Mouse (Mus musculus): ENCODE results near the gene Pced1b. TPM values are rescaled to one million over a fixed set of nuclear protein-coding genes. Genes with fewer than 3 reads are reported as not detected.
"Not testable (repeated sequence)": the region's sequence is repeated elsewhere in the genome, so short reads cannot be mapped to it uniquely, and the experiment has no call there.

The Pced1b gene
- polyA plus RNA-seq, 1 experiment from 2014 or later = 3.2 TPM

DNA sequence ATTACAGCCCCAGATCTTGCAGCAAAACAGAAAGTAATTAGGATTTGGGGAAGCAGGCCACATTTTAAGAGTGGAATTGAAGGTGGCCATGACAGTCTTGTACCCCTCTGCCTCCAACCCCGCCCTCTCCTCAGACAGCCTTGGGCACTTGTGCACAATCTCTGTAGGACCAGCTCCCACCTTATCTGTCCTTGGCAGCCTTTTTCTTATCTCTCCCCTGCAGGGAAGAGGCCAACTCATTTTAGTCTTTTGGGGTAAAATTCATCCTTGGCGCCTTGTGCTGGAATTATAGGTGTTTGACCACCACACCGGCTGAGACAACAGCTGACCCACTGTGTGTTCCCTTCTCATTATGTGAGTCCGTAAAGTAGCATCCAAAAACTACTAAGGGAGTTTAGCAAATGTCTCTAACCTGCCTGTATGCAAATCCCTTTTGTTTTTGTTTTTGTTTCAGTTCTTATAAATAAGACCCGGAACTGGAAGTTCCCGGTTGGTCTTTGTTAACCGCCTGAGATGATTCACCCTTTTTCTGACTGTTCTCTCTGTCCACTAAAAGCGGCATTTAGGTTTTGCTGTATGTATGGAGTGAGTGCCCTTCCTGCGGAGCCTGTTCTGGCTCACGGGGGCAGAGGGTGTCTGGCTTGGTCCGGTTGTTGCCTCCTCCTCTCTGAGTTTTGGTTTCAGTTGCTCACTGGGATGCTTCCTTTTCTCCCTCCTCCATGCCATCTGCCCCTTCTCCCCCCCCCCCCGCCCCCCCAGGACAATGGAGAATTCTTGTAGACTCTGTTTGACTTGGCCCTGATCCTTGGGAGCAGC lies 132.8 kb downstream of the Pced1b start:
- WGBS = 69% methylated on average over 11 of the region's 12 CpGs
- H3K27ac ChIP-seq (replicated peaks) = no peak overlapping the region

DNA sequence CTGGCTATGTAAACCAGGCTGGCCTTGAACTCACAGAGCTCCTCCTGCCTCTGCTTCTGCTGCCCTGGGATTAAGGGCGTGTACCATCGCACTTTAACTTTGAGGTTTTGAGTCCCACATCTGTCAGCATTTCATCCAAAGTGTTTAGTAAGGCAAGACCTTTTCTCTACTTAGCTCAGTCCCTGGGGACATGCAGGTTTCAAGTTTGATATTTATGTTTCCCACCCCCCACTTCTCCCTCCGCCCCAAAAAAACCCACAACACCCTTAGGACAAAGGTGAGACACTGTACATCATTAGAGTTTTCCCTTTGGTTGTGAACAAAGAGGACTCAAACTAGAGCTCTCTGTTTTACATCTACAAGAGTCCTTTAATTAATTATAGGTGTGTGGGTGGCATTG lies 135.7 kb downstream of the Pced1b start:
- Histone ChIP-seq H3K9me3 (no peaks in the 10 kb centered on the region), H3K4me3 (no peak overlapping the region), H3K27ac (replicated peaks) (no peak overlapping the region), H3K27me3 (peaks cover under 1% of the 10 kb centered on the region; the same call in 1 of the 2 replicates), H3K4me1 (no peaks in the 10 kb centered on the region), H3K9ac (replicated peaks) (no peak overlapping the region), H3K4me2 (replicated peaks) (no peak overlapping the region), H3K36me3 (no peaks in the 10 kb centered on the region)
- 90% methylated on average over 3 of the region's 3 CpGs for WGBS
- no peak for ATAC-seq (ENCODE audit: low FRiP score, low read depth)

More for the DNA sequence above, 132.8 kb downstream of the Pced1b start:
- Histone ChIP-seq H3K4me3 (no peak overlapping the region), H3K4me2 (replicated peaks) (no peak overlapping the region), H3K9me3 (no peaks in the 10 kb centered on the region), H3K27me3 (peaks cover 16% of the 10 kb centered on the region), H3K36me3 (no peaks in the 10 kb centered on the region), H3K9ac (replicated peaks) (no peak overlapping the region), H3K4me1 (no peaks in the 10 kb centered on the region; the same call in 1 of the 2 replicates)
- no peak for ATAC-seq (ENCODE audit: low FRiP score, low read depth)

DNA sequence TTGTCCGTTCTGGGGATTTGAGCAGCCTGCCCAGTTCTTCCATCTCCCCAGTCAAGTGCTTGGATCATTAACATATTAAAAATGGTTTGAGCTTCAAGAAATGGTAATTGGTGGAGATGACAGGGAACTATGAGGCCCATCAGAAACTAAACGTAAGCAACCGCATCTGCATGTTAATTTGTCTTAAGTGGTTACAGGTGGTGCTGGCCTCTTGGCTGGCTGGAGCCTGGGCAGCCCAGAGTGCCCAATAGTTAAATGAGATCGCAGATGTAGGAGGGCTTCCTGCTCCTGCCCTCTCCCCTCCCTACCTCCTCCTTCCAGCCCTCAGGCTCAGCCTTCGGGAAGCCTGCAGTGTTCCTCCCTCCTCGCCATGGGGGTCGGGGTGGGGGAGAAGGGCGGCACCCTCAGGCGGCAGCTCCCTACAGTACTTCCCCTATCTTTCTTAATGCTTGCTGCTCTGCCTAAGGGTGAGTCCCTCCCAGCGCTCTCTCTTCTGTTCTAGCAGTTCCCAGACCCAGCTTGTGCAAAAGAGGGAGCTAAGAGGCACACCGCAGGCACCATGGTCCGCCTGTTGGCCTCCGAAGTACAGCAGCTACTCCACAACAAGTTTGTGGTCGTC lies 136.7 kb downstream of the Pced1b start:
- no peaks in the 10 kb centered on the region for H3K9me3 ChIP-seq
- H3K4me3 ChIP-seq = no peak overlapping the region
- no peak overlapping the region for H3K27ac ChIP-seq (replicated peaks)
- H3K27me3 ChIP-seq = no peaks in the 10 kb centered on the region
- no peak overlapping the region for H3K4me2 ChIP-seq (replicated peaks)
- no peak overlapping the region for H3K9ac ChIP-seq (replicated peaks)
- WGBS = 78% methylated on average over 14 of the region's 14 CpGs
- no peak for ATAC-seq (ENCODE audit: low FRiP score, low read depth)
- H3K4me1 ChIP-seq = no peaks in the 10 kb centered on the region
- no peaks in the 10 kb centered on the region for H3K36me3 ChIP-seq

DNA sequence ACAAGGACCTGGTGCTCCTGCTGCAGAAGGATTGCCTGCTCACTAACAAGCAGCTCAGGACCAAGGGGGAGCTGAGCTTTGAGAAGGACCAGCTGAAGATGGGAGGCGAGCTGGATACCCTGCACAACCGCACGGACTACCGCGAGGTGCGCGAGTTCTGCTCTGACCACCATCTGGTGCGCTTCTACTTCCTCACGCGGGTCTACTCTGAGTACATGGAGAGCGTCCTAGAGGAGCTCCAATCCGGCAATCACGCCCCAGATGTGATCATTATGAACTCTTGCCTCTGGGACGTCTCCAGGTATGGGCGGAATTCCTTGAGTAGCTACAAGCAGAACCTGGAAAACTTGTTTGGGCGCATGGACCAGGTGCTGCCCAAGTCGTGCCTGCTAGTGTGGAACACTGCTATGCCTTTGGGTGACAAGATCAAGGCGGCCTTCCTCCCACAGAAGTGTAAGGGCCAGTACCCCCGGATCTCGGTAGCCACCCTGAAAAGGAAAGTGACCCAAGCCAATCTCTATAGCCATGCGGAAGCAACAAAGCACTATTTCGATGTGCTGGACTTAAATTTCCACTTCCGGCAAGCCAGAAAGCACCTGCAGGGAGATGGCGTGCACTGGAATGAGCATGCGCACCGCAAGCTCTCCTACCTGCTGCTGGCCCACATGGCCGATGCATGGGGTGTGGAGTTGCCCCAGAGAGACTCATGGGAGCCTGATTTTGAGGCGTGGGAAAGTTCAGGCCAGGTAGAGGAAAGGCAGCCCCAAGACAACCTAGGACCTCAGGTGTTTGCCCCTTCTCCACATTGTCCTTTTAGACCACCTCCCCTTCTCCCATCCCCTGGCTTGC lies 137.5 kb downstream of the Pced1b start:
- no peak overlapping the region for H3K4me2 ChIP-seq (replicated peaks)
- no peaks in the 10 kb centered on the region for H3K9me3 ChIP-seq
- H3K27me3 ChIP-seq = no peaks in the 10 kb centered on the region
- no peak overlapping the region for H3K4me3 ChIP-seq
- H3K36me3 ChIP-seq = no peaks in the 10 kb centered on the region
- no peak overlapping the region for H3K9ac ChIP-seq (replicated peaks)
- WGBS = 96% methylated on average over 28 of the region's 28 CpGs
- ATAC-seq (ENCODE audit: low FRiP score, low read depth) = no peak
- no peak overlapping the region for H3K27ac ChIP-seq (replicated peaks)
- no peaks in the 10 kb centered on the region for H3K4me1 ChIP-seq

DNA sequence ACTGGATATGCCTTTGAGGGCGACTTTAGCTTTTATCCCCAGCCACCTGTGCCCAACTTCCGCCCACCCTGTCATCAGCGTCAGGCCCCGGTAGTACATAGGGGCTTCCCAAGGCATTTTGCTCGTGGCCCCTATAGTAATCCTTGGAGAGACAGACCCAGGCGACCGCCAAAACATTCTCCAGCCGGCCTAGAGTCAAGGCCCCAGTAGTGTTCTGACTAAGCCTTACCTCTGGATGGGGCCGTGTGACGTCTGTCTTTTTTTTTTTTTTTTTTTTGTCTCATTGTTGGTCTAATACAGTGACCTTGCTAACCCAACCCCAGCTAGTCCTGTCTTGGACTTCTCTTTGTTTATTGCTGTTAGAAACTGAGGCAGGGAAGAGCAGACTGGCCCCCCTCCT lies 138.3 kb downstream of the Pced1b start:
- not testable (repeated sequence) for H3K36me3 ChIP-seq; H3K27me3 ChIP-seq; ATAC-seq (ENCODE audit: low FRiP score, low read depth); H3K27ac ChIP-seq (replicated peaks); H3K9me3 ChIP-seq; H3K9ac ChIP-seq (replicated peaks); H3K4me2 ChIP-seq (replicated peaks); H3K4me3 ChIP-seq; H3K4me1 ChIP-seq
- WGBS = 89% methylated on average over 10 of the region's 10 CpGs

DNA sequence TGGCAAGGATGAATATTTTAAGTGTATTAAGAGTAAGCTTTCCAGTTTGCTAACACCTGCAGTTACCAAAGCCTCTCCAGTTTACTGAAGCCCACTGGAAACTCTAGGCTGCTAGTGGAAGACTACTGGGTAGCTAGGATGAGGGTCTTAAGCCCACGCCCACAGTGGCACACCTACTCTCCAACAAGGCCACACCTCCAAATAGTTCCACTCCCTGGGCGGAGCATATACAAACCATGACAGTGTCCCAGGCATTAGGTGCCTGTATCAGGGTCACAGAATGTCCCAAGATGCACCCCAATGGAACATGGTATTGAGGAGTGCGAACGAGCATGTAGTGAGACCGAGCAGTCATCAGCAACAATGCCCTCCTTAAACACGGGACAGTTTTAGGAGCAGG lies 140.9 kb downstream of the Pced1b start:
- H3K27me3 ChIP-seq = no peaks in the 10 kb centered on the region
- no peak overlapping the region for H3K4me3 ChIP-seq
- 96% methylated on average over 6 of the region's 6 CpGs for WGBS
- no peak overlapping the region for H3K4me2 ChIP-seq (replicated peaks)
- no peaks in the 10 kb centered on the region for H3K36me3 ChIP-seq
- no peak overlapping the region for H3K9ac ChIP-seq (replicated peaks)
- no peak for ATAC-seq (ENCODE audit: low FRiP score, low read depth)
- no peak overlapping the region for H3K27ac ChIP-seq (replicated peaks)
- no peaks in the 10 kb centered on the region for H3K4me1 ChIP-seq
- H3K9me3 ChIP-seq = no peaks in the 10 kb centered on the region

DNA sequence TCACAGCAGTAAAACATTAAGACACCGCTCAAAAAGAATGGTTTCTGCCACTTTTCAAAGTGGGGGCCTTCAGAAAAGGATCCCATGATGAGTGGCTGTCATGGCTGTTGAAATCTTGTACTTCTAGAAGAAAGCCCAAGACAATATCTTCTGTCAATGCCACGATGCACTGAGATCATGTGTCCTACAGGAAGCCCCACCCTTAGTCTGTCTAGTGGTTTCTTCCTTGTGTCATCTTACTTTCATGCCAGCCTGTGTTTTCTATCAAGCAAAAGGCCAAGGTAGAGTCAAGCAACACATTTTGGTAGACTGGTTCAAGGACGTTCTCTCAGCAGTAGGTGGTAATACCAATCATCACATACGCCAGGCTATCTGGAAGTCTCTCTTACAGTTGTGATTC lies 142.7 kb downstream of the Pced1b start:
- no peak for ATAC-seq (ENCODE audit: low FRiP score, low read depth)
- Histone ChIP-seq H3K4me2 (replicated peaks) (no peak overlapping the region), H3K36me3 (no peaks in the 10 kb centered on the region), H3K27me3 (no peaks in the 10 kb centered on the region), H3K27ac (replicated peaks) (no peak overlapping the region), H3K4me1 (0 out of 2 replicates have a peak, but pooled peaks cover 4% of the 10 kb centered on the region), H3K9me3 (no peaks in the 10 kb centered on the region), H3K9ac (replicated peaks) (no peak overlapping the region), H3K4me3 (no peak overlapping the region)
- 91% methylated on average over 4 of the region's 4 CpGs for WGBS

DNA sequence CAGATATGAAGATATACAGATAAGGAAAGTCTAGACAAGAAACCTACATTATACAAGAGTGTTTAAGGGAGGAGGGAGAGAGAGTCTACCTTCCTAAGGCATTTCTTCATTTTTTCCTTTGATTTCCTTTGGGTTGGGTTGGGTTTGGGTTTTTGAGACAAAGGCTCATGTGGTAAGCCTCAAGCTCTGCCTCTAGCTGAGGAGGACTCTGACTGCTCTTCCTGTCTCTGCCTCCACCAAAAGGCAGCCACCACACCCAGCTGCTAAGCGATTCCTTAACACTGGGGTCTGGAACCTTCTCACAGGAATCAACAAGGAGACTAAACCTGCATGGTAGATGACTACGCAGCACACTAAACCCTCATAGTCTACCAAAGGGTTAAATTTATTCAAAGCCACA lies 143.9 kb downstream of the Pced1b start:
- Histone ChIP-seq H3K4me2 (replicated peaks) (no peak overlapping the region), H3K36me3 (no peaks in the 10 kb centered on the region), H3K4me1 (0 out of 2 replicates have a peak, but pooled peaks cover 4% of the 10 kb centered on the region), H3K9me3 (no peaks in the 10 kb centered on the region), H3K4me3 (no peak overlapping the region), H3K27ac (replicated peaks) (no peak overlapping the region), H3K9ac (replicated peaks) (no peak overlapping the region), H3K27me3 (no peaks in the 10 kb centered on the region)
- 93% methylated on average over 2 of the region's 2 CpGs for WGBS
- no peak for ATAC-seq (ENCODE audit: low FRiP score, low read depth)

DNA sequence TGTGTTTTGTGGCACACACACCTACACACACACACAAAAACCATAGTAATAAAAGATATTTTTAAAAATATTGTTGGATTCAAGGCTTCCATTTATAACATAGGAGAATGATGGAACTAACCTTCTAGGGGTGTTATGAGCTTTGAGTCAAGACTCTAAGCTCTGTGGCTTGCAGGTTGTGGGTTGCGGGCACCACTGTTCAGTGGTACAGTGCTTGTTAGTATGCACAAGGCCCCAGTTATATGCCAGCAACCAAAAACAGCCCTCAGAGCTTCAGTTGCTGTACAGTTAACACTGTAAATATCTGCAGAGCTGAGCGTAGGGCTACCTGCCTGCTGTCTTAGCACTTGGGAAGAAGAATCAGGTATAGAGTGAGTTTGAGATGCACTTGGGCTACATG lies 144.5 kb downstream of the Pced1b start:
- Histone ChIP-seq H3K9me3 (no peaks in the 10 kb centered on the region), H3K4me2 (replicated peaks) (no peak overlapping the region), H3K36me3 (no peaks in the 10 kb centered on the region), H3K4me3 (no peak overlapping the region), H3K27ac (replicated peaks) (no peak overlapping the region), H3K27me3 (no peaks in the 10 kb centered on the region), H3K4me1 (0 out of 2 replicates have a peak, but pooled peaks cover 4% of the 10 kb centered on the region), H3K9ac (replicated peaks) (no peak overlapping the region)
- no peak for ATAC-seq (ENCODE audit: low FRiP score, low read depth)
- 97% methylated on average over 2 of the region's 2 CpGs for WGBS

DNA sequence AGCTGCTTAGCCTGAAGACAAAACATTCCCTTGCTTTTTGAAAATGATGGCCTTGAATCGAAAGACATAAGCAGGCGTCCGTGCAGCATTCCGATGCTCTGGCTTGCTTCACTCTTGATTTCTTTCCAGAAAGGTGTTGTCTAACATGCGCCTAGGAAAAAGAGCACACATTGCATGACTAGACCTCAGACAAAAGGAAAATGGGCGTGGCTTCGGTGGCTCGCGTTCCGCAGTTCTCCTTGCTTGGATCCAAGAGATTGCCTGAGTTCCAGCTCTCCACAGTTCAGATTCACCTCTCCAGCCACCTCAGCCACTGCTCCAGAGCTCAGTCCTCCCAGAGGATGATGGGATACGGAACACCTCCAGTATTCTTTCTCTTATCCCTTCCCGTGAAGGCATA lies 147.7 kb downstream of the Pced1b start:
- no peak for ATAC-seq (ENCODE audit: low FRiP score, low read depth)
- H3K9ac ChIP-seq (replicated peaks) = 0 out of 2 replicates have a peak overlapping the region, but pooled peaks have one; percentile 24
- H3K27ac ChIP-seq (replicated peaks) = no peak overlapping the region
- H3K9me3 ChIP-seq = no peaks in the 10 kb centered on the region
- H3K36me3 ChIP-seq = no peaks in the 10 kb centered on the region
- WGBS = 75% methylated on average over 12 of the region's 12 CpGs
- no peaks in the 10 kb centered on the region for H3K27me3 ChIP-seq
- H3K4me2 ChIP-seq (replicated peaks) = no peak overlapping the region
- no peak overlapping the region for H3K4me3 ChIP-seq
- 0 out of 2 replicates have a peak, but pooled peaks cover 4% of the 10 kb centered on the region for H3K4me1 ChIP-seq

DNA sequence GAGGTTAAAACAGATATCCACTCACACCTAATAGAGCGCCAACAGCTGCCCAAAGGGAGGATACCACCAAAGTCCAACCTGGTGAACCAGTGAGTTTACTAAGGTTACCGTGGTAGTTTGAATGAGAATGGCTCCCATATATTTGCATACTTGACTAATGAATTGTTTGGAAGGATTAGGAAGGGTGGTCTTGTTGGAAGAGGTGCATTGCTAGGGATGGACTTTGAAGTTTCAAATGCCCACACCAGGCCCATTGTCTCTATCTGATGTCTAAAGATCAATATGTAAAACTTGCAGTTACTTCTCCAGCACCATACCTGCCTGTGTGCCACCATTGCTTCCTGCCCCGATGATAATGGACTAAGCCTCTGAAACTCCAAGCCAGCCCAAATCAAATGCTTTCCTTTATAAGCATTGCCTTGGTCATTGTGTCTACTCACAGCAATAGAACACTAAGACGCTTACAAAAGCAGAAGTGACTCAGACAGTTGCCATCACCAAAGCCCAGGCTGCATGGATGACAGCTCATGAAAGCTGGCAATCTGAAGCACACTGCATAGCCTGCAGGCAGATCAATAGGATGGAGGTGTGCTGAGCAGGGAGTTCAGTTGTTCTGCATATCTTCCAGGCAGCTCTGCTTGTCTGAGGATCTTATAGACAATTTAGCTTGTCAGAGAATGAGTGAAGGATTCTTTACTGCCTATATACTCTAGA lies 149.8 kb downstream of the Pced1b start:
- ATAC-seq (ENCODE audit: low FRiP score, low read depth) = no peak
- WGBS = 81% methylated on average over 4 of the region's 4 CpGs

More for the DNA sequence above, 149.8 kb downstream of the Pced1b start:
- H3K9ac ChIP-seq (replicated peaks) = no peak overlapping the region
- H3K4me2 ChIP-seq (replicated peaks) = no peak overlapping the region
- H3K27me3 ChIP-seq = no peaks in the 10 kb centered on the region
- H3K4me3 ChIP-seq = no peak overlapping the region
- 0 out of 2 replicates have a peak, but pooled peaks cover 4% of the 10 kb centered on the region for H3K4me1 ChIP-seq
- no peak overlapping the region for H3K27ac ChIP-seq (replicated peaks)
- no peaks in the 10 kb centered on the region for H3K9me3 ChIP-seq
- H3K36me3 ChIP-seq = no peaks in the 10 kb centered on the region

All from midbrain, embryonic 12.5 days (tissue).